Mouse (Mus musculus) splenic B cell, adult 2 months (primary cell): ENCODE data around the gene Zswim4.
A peak's percentile ranks its signal among the peaks of the same experiment; 100 is the strongest.

ENCODE experiments used
- DNase-seq: peaks from one replicate; pipeline ENCODE4 v3.0.0-alpha.2; 2011; ENCODE audit warnings: low read depth, low spot score
- H3K27me3 ChIP-seq: 2 replicates; pipeline ENCODE4 v1.6.1; 2012; ENCODE audit warnings: mild to moderate bottlenecking, low read length, moderate library complexity, mixed read lengths; ENCODE audit not compliant: control insufficient read depth, poor library complexity, insufficient read depth, severe bottlenecking
- H3K36me3 ChIP-seq: 2 replicates; pipeline ENCODE4 v1.6.1; 2012; ENCODE audit warnings: mild to moderate bottlenecking, low read length, moderate library complexity, mixed read lengths; ENCODE audit not compliant: control insufficient read depth, poor library complexity, insufficient read depth, severe bottlenecking

Zswim4 gene

GRCm38 (mm10) chr8:84210167-84210791 lies 26.6 kb downstream of the Zswim4 start:
- peak; percentile 91 for DNase-seq
- Histone ChIP-seq H3K36me3 (peaks cover 4% of the 10 kb centered on the region; the same call in 1 of the 2 replicates), H3K27me3 (no peaks in the 10 kb centered on the region)

GRCm38 (mm10) chr8:84208381-84209380 lies 28.2 kb downstream of the Zswim4 start:
- Histone ChIP-seq H3K27me3 (no peaks in the 10 kb centered on the region), H3K36me3 (peaks cover 4% of the 10 kb centered on the region; the same call in 1 of the 2 replicates)
- peak; percentile 45 for DNase-seq

GRCm38 (mm10) chr8:84207811-84208210 lies 29.0 kb downstream of the Zswim4 start:
- H3K36me3 ChIP-seq, result peaks cover 4% of the 10 kb centered on the region; the same call in 1 of the 2 replicates
- peak; percentile 52 for DNase-seq
- no peaks in the 10 kb centered on the region for H3K27me3 ChIP-seq

GRCm38 (mm10) chr8:84206666-84207065 lies 30.2 kb downstream of the Zswim4 start:
- peak; percentile 46 for DNase-seq
- Histone ChIP-seq H3K27me3 (no peaks in the 10 kb centered on the region), H3K36me3 (peaks cover 3% of the 10 kb centered on the region; the same call in 1 of the 2 replicates)

- Histone ChIP-seq H3K27me3 (no peaks in the 10 kb centered on the region), H3K36me3 (no peaks in the 10 kb centered on the region)
- no peak for DNase-seq
Measured at GRCm38 (mm10) chr8:84205073-84205472, 31.8 kb downstream of the Zswim4 start.

- H3K36me3 ChIP-seq, result no peaks in the 10 kb centered on the region
- DNase-seq, result peak; percentile 73
- H3K27me3 ChIP-seq, result no peaks in the 10 kb centered on the region
Measured at GRCm38 (mm10) chr8:84203975-84204772, 32.7 kb downstream of the Zswim4 start.

- peak; percentile 92 for DNase-seq
- no peaks in the 10 kb centered on the region for H3K36me3 ChIP-seq
- H3K27me3 ChIP-seq, result no peaks in the 10 kb centered on the region
Measured at GRCm38 (mm10) chr8:84202938-84203917, 33.6 kb downstream of the Zswim4 start.

- no peaks in the 10 kb centered on the region for H3K27me3 ChIP-seq
- H3K36me3 ChIP-seq, result no peaks in the 10 kb centered on the region
- DNase-seq, result peak; percentile 61
Measured at GRCm38 (mm10) chr8:84202466-84202865, 34.4 kb downstream of the Zswim4 start.

- no peaks in the 10 kb centered on the region; the same call in 1 of the 2 replicates for H3K27me3 ChIP-seq
- DNase-seq, result peak; percentile 78
- H3K36me3 ChIP-seq, result no peaks in the 10 kb centered on the region
Measured at GRCm38 (mm10) chr8:84201545-84202245, 35.2 kb downstream of the Zswim4 start.

- no peaks in the 10 kb centered on the region; the same call in 1 of the 2 replicates for H3K27me3 ChIP-seq
- no peaks in the 10 kb centered on the region for H3K36me3 ChIP-seq
- DNase-seq, result peak; percentile 82
Measured at GRCm38 (mm10) chr8:84200652-84201544, 36.0 kb downstream of the Zswim4 start.

- no peak for DNase-seq
- Histone ChIP-seq H3K27me3 (no peaks in the 10 kb centered on the region; the same call in 1 of the 2 replicates), H3K36me3 (no peaks in the 10 kb centered on the region)
Measured at GRCm38 (mm10) chr8:84200126-84200555, 36.7 kb downstream of the Zswim4 start.

- DNase-seq, result no peak
- Histone ChIP-seq H3K27me3 (no peaks in the 10 kb centered on the region; the same call in 1 of the 2 replicates), H3K36me3 (no peaks in the 10 kb centered on the region)
Measured at GRCm38 (mm10) chr8:84199348-84200125, 37.3 kb downstream of the Zswim4 start.
